Mouse (Mus musculus) right cerebral cortex, postnatal 4 days (tissue): Measurements from ENCODE around the gene Hnrnpdl.

Source experiments
- DNase-seq: peaks from one replicate; pipeline ENCODE4 v3.0.0-alpha.2; 2022

Gene Hnrnpdl

GRCm38 (mm10) chr5:100000048-100000447 is 39.4 kb downstream of the Hnrnpdl start:
- DNase-seq, result no peak

GRCm38 (mm10) chr5:99994680-99995079 is 44.8 kb downstream of the Hnrnpdl start:
- DNase-seq, result no peak

GRCm38 (mm10) chr5:99994166-99994565 is 45.3 kb downstream of the Hnrnpdl start:
- no peak for DNase-seq
